Mouse (Mus musculus): ENCODE measurements around the gene Bsdc1.

GRCm38 (mm10) chr4:129508237-129508515 lies 46.8 kb downstream of the Bsdc1 start:
- no peak for TF ChIP-seq CTCF (IDR thresholded peaks at IDR 0.05; ENCODE audit: low read depth)
- no peak for TF ChIP-seq EP300 (IDR thresholded peaks at IDR 0.05; ENCODE audit: low read depth)
